Mouse (Mus musculus) NIH3T3 (cell line): ENCODE measurements around the gene Olfr15.

Experiments used
- DNase-seq: peaks from one replicate; pipeline ENCODE4 v3.0.0-alpha.2; 2012; ENCODE audit warnings: low read depth

Gene Olfr15

DNA sequence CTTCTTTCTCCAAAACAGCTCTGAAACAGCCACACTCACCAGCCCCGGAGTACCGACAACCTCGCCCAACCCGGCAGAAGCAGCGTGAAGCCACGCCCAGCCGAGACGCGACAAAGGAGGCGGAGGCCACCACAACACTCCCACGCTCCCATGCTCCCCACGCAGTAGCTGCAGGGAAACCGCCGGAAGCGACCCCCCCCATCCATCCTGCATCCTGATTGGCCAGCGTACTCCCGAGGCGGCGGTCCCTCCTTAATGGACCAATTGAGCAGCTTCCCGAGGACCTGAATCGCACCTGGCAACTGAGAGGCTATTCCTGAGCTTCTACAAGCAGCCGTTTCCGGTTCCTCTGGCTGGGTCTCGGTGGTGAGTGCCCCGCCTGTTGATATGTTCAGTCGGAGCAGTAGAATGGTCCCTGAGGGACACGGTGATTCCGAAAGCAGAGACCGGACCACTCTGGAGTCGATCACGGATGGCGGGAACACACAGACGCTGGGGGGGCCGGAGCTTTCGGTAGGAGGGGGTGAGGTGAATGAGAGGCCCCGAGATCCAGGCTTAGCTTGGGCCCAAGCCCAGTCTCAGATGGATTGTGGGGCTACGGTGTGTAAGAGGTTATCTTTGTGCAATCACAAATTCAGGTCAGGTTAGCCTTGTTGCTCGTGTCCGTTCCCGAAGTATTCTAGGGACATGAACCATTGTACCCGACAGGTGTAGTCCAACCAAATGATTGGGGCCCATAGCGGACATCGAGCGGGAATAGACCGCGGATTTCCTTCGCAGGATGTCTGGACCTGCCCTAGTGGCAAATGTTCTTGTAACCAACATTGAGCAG is 41.8 kb downstream of the Olfr15 start, which contains the start of gene Naa60:
Naa60 (plus strand) TSS at position 160 of the 832 bp plus-strand sequence.
- peak; percentile 74 for DNase-seq

DNA sequence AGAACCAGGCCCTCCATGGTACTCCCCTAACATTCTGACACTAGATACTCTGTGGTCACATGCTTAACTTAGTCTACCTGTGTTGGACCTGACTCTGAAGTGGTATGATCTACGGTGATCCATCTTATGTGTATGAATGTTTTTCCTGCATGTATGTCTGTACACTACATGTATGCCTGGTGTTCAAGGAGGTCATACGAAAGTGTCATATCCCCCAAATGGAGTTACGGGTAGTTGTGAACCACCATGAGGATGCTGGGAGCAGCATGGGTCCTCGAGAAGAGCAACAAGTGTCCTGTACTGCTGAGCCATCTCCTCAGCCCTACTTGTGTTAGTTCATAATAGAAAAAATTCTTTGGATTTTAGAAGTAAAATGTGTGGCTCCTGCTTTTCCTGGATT is 45.7 kb downstream of the Olfr15 start:
- DNase-seq: peak; percentile 7

DNA sequence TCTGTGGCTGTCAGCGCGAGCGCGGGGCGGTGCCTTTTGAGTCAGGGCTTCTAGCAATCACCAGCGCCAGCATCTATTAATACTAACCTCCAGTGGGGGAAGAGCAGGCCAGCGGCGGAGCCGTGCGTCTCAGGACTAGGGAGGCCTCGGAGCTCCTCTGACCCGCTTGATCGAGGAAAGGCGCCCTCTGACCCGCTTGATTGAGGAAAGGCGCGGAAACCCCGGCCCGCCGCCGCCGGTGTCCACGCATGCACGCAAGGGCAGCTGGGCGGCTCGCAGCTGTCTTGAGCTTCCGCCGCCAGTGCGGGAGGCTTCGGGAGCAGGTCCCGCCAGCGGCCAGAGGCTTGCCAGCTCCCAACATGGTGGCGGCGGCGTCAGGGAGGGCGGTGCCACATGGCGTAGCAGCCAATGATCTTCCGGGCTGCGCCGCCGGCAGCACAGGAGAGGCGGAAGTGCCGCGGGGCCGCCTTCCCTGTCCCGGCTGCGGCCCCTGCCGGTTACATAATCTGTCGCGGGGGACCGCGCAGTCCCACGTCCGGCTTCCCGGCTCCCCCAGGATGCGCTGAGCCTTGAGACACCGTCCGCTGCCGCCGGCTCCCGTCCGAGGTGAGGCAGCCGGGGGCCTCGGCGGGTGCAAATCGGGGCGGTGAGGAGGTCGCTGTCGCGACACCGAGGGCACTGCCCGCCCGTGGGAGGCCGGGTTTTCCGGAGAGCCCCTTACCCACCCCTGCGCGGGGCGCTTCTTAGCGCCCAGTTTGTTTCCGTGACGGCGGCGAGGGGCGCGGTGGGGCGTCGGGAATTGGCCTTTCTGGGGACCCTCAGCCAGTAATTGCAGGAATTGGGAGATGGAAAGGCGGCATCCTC is 53.8 kb downstream of the Olfr15 start, which contains the start of the genes Zfp597 and Gm20695:
Zfp597 (minus strand) TSS at position 361 of the 864 bp plus-strand sequence.
Gm20695 (plus strand) TSS at position 448 of the 864 bp plus-strand sequence.
- peak; percentile 96 for DNase-seq

DNA sequence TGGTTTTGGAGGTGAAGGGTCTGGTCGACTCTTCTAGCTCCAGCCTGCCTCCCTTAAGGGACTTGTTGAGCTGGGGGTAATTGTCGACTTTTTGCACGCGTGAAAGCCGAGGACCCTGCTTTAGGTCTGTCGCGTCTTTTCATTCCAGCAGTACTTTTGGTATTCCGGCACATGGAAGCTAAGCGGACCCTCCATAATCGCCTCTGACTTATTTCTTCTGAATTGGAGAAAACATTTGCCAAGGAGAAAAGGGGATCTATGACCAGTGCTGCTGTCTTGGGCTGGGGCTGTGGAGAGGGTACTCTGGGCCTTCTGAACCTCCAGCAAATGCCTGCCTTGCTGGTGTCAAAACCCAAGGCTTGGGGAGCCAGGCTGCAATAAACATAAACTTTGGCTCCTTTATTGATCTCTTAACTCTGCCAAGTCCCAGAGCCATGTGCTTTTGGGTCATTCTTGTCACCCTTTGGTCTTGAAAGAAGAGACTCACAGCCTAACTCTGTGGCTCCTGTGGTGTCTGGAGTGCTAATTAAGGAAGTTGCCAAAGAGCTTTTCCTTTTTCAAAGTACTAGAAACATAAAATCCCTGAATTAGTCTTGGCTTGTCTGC is 54.5 kb downstream of the Olfr15 start:
- DNase-seq: peak; percentile 7

DNA sequence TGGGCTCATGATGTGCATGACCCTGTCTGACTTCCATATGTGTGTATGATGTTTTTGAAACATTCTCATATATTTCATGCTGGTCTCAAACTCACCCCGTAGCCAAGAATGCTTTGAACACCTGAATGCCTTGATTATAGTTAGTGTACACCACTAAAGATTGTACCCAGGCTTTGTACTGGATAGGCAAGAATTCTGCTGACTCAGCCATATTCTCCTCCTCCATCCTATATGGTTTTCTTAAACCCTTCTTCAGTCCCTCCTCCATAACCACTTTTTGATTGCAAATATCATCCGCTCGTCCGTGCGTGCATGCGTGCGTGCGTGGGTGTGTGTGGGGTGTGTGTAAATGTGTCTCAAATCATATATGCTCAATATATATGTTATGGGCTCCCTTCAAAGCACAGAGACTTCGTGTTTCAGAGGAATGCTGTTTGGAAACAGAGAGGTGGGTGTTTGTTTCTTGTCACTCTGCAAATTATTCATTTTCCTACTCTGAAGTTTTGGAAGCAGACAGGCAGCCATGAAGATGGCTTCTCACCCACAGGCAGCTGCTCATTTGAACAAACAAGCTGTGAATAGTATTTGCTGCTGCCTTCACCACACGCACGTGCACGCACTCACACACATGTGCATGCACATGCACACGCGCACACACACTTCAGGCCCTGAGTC is 61.1 kb downstream of the Olfr15 start:
- DNase-seq: no peak

DNA sequence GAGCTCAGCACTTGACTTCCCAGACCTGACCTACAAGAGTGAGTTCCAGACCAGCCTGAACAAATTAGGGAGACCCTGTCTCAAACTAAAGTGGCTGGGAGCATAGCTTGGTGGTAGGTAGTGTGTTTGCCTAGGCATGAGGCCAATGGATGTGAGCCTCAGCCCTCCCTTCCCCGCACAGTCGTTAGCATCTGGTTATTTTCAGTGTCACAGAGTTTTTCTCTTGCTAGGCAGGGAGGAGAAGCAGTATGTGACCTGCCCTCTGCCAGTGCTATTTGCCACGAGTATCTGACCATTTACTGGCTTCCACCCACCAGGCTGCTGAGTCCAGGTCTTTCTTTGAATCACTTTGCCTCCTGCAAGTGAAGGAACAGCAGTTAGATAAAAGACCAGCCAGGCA is 63.1 kb downstream of the Olfr15 start:
- DNase-seq: no peak
